Mouse (Mus musculus) heart, embryonic 14.5 days (tissue): Measurements from ENCODE around the gene Jun. TPM values are rescaled to one million over a fixed set of nuclear protein-coding genes. Genes with fewer than 3 reads are reported as not detected.

Experiments
- ATAC-seq: fragments of 200-750 bp; cut with Nextera tagmentation; 2 replicates; pipeline ENCODE4 v1.8.0; 2017; ENCODE audit warnings: low read depth, moderate TSS enrichment; ENCODE audit not compliant: insufficient number of reproducible peaks, insufficient read depth, low FRiP score
- H3K27ac ChIP-seq, 2 experiments: fragments of 200-500 bp in 1 of 2; fragments of 300-500 bp in 1 of 2; sonication (generic) in 1 of 2; replicated peaks in 1 of 2; 2 replicates each; pipeline ENCODE4 v1.5.1; 2012 to 2014; ENCODE audit warnings: low read depth in 2 of 2, low read length in 2 of 2, control low read depth in 1 of 2, mild to moderate bottlenecking in 1 of 2, mixed read lengths in 1 of 2; ENCODE audit not compliant: control insufficient read depth in 1 of 2, insufficient read depth in 1 of 2
- H3K27me3 ChIP-seq: fragments of 300-500 bp; sonication (generic); 2 replicates; pipeline ENCODE4 v1.6.1; 2014; ENCODE audit warnings: mild to moderate bottlenecking, low read length, control low read depth; ENCODE audit not compliant: control insufficient read depth, insufficient read depth
- H3K36me3 ChIP-seq: fragments of 300-500 bp; sonication (generic); 2 replicates; pipeline ENCODE4 v1.6.1; 2014; ENCODE audit warnings: mild to moderate bottlenecking, control low read depth, low read length, mixed read lengths; ENCODE audit not compliant: control insufficient read depth, insufficient read depth
- H3K4me1 ChIP-seq, 2 experiments: fragments of 200-500 bp in 1 of 2; fragments of 300-500 bp in 1 of 2; sonication (generic) in 1 of 2; 2 replicates each; pipeline ENCODE4 v1.6.1; 2012 to 2014; ENCODE audit warnings: low read length in 2 of 2, control low read depth in 1 of 2, mixed read lengths in 1 of 2; ENCODE audit not compliant: control insufficient read depth in 2 of 2, insufficient read depth in 2 of 2
- H3K4me2 ChIP-seq: fragments of 300-500 bp; sonication (generic); 2 replicates; pipeline ENCODE4 v1.6.1; 2014; ENCODE audit warnings: mild to moderate bottlenecking, low read length
- H3K4me3 ChIP-seq, 2 experiments: fragments of 200-500 bp in 1 of 2; fragments of 300-500 bp in 1 of 2; sonication (generic) in 1 of 2; 2 replicates each; pipeline ENCODE4 v1.5.1; 2012 to 2014; ENCODE audit warnings: low read length in 2 of 2, mild to moderate bottlenecking in 2 of 2, control low read depth in 1 of 2, low read depth in 1 of 2, moderate library complexity in 1 of 2; ENCODE audit not compliant: control insufficient read depth in 1 of 2, insufficient read depth in 1 of 2
- H3K9ac ChIP-seq: fragments of 300-500 bp; sonication (generic); 2 replicates; pipeline ENCODE4 v1.6.1; 2014; ENCODE audit warnings: mild to moderate bottlenecking, low read length
- H3K9me3 ChIP-seq: fragments of 300-500 bp; sonication (generic); 2 replicates; pipeline ENCODE4 v1.6.1; 2016; ENCODE audit warnings: low read length, control low read depth; ENCODE audit not compliant: control insufficient read depth
- WGBS: fragments of 180-500 bp; shearing (Covaris S2); extraction: QIAGEN DNeasy Blood & Tissue Kit; methylation state at CpG from one replicate; pipeline ENCODE4 v1.1.7; 2014; 5-methylcytosine and 5-hydroxymethylcytosine counted together
- polyA plus RNA-seq: library from polyadenylated mRNA; unstranded; fragments of >200 nt; fragmentation: Nextera tagmentation; extraction: Ambion mirVana; gene quantifications from 2 replicates; pipeline ENCODE4 v1.2.1, GENCODE M21; 2014

Jun gene
- polyA plus RNA-seq, 1 experiment from 2014 or later, result 39.3 TPM

DNA sequence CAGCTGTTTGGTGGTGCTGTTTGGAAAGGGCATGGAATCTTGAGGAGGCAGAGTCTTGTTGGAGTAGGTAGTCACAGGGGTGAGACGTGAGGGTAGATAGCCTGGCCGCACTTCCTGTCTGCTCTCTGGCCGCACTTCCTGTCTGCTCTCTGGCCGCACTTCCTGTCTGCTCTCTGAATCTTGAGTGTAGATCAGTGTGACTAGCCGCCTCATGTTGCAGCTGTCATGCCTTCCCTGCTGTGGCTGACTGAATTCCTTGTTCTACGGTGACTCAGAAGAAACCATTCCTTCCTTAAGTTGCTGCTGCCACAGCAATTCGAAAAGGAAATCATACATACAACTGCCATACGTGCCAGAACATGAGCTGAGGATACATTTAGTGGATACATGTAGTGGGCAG lies 31.9 kb upstream of the Jun start:
- Histone ChIP-seq H3K4me3 (no peak overlapping the region), H3K4me2 (no peak overlapping the region), H3K27me3 (no peaks in the 10 kb centered on the region), H3K4me1 (peaks cover 13 to 20% of the 10 kb centered on the region in 2 experiments), H3K27ac (no peak overlapping the region), H3K9me3 (no peaks in the 10 kb centered on the region), H3K36me3 (no peaks in the 10 kb centered on the region), H3K9ac (no peak overlapping the region)
- WGBS, result 80% methylated on average over 8 of the region's 8 CpGs
- no peak for ATAC-seq

DNA sequence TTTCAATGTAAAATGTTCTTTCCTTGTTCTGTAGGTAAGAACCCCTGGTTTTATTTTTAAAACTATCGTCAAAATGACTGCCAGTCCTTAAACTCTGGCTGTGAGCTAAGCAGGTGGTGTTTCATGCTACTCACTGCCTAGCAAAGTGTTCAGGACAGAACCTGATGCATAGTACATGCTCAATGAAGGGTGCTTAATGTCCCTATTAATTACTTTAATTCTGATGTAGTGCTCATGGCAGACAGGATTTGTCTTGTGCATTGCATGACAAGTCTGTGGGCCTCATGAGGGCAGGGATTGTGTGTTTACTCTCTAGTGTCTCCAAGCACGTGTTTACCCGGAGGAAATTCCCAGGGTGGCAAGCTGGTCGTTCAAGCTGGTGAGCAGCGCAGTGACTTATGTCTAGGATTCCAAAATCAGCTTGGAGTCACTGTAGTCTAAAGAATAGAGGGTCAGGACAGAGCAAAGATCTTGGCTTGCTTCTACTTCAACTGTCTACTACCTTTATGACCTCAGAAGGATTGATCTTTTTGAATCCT lies 31.2 kb upstream of the Jun start:
- Histone ChIP-seq H3K4me2 (no peak overlapping the region), H3K27ac (peak overlapping the region in 1 of 2 experiments; percentile 26; a peak in 2 of 4 replicates), H3K9ac (no peak overlapping the region), H3K36me3 (no peaks in the 10 kb centered on the region), H3K9me3 (no peaks in the 10 kb centered on the region), H3K4me3 (no peak overlapping the region), H3K27me3 (no peaks in the 10 kb centered on the region), H3K4me1 (peaks cover 13 to 20% of the 10 kb centered on the region in 2 experiments)
- 86% methylated on average over 5 of the region's 5 CpGs for WGBS
- no peak for ATAC-seq

DNA sequence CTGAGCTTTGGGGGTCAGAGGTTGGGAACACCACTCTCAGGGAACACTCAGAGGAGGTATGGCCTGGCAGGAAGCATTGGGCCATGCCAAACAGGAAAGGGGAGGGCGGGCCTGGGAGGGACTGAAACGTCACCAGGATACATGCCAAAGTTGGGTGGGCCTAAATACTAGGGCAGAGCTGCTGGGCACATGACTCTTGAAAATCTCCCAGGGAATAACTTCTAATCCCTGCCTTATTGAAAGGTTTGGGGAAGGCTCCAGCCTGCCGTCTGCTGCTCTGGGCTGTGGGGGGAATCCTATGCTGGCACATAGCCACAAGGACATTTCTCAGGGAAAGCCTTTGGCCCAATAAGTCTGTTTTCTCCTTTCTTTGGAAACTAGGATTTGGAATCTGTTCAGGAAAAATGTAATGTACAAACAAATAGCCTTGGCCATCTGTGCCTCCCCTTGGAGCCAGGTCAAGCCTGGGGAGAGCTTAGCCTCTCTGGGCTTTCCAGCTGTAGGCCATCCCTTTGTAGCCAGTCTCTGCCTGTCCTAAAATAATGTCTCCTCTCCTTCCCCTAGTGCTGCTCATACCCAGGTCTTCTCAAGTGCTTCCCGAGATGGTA lies 30.6 kb upstream of the Jun start:
- 46% methylated on average over 4 of the region's 4 CpGs for WGBS

DNA sequence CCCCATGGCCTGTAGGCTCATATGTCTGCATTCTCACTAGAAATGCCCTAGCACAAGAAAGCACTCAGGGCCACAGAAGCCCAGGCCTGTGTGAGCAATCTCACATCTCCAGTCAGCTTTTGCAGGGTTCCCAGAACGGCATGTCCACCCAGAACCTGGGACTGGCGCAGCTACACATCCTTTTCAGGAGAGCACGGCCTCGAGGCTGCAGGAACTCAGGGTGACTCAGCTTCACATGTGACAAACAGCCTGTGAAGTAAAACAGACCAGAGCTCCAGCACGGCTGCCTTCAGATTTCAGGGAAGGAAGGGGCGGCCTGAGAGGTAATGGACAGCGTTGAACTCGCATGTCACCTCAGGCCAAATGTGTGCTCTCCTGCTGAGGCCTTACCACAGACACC lies 29.6 kb upstream of the Jun start:
- Histone ChIP-seq H3K27me3 (no peaks in the 10 kb centered on the region), H3K4me2 (no peak overlapping the region), H3K4me1 (peaks cover 13 to 20% of the 10 kb centered on the region in 2 experiments), H3K4me3 (no peak overlapping the region), H3K9me3 (no peaks in the 10 kb centered on the region), H3K36me3 (no peaks in the 10 kb centered on the region), H3K9ac (no peak overlapping the region), H3K27ac (peak overlapping the region; percentile 51 to 54; a peak in 3 of 4 replicates)
- 8% methylated on average over 8 of the region's 8 CpGs for WGBS
- peak; percentile 62; the same call in 1 of the 2 replicates for ATAC-seq

More for the DNA sequence above, 30.6 kb upstream of the Jun start:
- no peak overlapping the region for H3K9ac ChIP-seq
- H3K36me3 ChIP-seq, result no peaks in the 10 kb centered on the region
- H3K4me2 ChIP-seq, result no peak overlapping the region
- H3K4me1 ChIP-seq, result peaks cover 13 to 20% of the 10 kb centered on the region in 2 experiments
- no peaks in the 10 kb centered on the region for H3K9me3 ChIP-seq
- peak overlapping the region; percentile 39 to 54 for H3K27ac ChIP-seq
- H3K4me3 ChIP-seq, result no peak overlapping the region
- H3K27me3 ChIP-seq, result no peaks in the 10 kb centered on the region
- peak; percentile 78 for ATAC-seq

DNA sequence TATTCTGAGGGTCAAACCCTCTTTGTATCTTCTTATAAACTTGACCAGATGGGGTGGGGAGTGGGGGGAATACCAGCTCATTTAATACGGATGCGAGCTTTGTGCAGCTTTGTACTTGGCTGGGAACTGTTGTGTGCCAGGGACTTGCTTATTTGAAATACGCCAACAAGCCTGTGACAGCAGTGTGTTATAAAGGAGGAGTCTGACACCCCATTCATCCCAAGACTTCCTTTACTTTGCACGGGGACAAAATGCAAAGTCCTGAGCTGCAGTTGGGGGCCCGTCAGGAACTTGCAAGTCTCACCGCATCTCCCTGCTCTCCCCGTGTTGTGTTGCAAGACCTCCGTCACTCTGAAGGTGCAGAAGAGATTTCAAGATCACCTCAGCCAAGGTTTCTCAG lies 26.6 kb upstream of the Jun start:
- no peaks in the 10 kb centered on the region for H3K27me3 ChIP-seq
- H3K4me3 ChIP-seq, result no peak overlapping the region
- no peaks in the 10 kb centered on the region for H3K36me3 ChIP-seq
- no peak overlapping the region for H3K9ac ChIP-seq
- no peak for ATAC-seq
- no peak overlapping the region for H3K27ac ChIP-seq
- WGBS, result 68% methylated on average over 8 of the region's 8 CpGs
- H3K4me2 ChIP-seq, result no peak overlapping the region
- no peaks in the 10 kb centered on the region for H3K9me3 ChIP-seq
- peaks cover 13 to 20% of the 10 kb centered on the region in 2 experiments for H3K4me1 ChIP-seq

DNA sequence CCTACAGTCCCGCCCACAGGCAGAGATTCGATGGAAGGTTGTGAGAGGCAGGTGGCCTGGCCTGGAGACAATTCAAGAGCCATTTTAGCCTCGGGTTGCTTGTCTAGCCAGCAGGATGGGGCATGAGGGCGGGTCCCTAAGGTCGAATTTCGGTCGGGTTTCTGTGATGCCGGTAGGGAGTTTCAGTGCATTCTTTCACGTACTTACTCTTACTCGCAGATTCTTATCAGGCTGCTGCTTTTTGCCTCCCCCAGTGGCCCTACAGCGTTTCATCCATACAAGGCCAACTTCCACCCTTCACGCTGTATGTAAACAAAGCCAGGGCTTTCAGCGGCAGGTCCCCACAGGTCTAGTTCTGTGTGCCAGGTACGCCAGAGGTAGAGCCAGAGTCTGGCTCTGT lies 24.3 kb upstream of the Jun start:
- H3K4me2 ChIP-seq, result no peak overlapping the region
- peaks cover 0 to 3% of the 10 kb centered on the region in 2 experiments; a peak in 3 of 4 replicates for H3K4me1 ChIP-seq
- 45% methylated on average over 14 of the region's 14 CpGs for WGBS
- no peak overlapping the region for H3K4me3 ChIP-seq
- no peaks in the 10 kb centered on the region for H3K27me3 ChIP-seq
- H3K9ac ChIP-seq, result no peak overlapping the region
- no peaks in the 10 kb centered on the region for H3K36me3 ChIP-seq
- no peaks in the 10 kb centered on the region for H3K9me3 ChIP-seq
- no peak for ATAC-seq
- no peak overlapping the region for H3K27ac ChIP-seq

DNA sequence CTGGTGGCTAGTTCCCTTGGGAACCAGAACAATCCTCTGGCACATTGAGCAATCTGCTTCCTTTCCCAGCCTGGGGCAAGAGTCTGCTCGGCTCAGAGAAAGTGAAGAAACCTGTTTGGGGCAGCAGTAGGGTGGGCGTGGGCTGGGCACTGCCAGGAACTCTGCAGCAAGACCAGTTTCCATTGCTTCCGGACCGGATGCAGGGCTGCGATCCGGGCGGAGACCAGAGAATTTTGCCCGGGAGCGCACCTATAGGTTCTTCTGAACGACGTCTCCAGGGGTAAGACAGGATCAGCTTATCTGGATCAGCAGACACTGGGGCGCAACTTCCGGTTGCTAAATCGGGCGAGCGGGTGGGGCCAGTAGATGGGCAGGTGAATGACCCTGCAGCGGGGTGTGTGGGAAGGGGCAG lies 23.6 kb upstream of the Jun start:
- Histone ChIP-seq H3K4me1 (no peaks in the 10 kb centered on the region; a peak in 1 of 4 replicates), H3K27ac (no peak overlapping the region), H3K36me3 (no peaks in the 10 kb centered on the region), H3K4me3 (no peak overlapping the region), H3K4me2 (no peak overlapping the region), H3K9ac (no peak overlapping the region), H3K27me3 (no peaks in the 10 kb centered on the region), H3K9me3 (no peaks in the 10 kb centered on the region)
- WGBS, result 73% methylated on average over 17 of the region's 17 CpGs
- ATAC-seq, result no peak

DNA sequence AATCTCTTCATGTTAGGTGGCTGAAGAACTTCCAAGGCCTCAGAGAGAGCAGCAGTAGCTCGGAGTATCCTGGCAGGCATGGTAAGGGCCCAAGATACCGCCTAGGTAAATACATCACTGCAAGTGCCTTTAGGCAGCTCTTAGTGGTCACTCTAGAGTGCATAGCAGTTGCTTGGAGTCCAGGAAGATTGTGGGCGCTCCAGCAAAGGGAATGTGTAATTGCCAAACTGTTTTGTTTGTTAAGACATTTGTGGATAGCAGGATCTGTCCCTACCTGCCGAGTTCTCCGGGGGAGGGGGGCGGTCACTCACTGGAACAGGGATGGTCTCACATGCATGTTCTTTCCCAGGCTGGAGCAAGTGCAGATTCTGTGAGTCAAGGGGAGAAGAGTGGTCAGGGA lies 22.3 kb upstream of the Jun start:
- no peak overlapping the region for H3K27ac ChIP-seq
- no peak overlapping the region for H3K9ac ChIP-seq
- no peaks in the 10 kb centered on the region for H3K9me3 ChIP-seq
- H3K27me3 ChIP-seq, result no peaks in the 10 kb centered on the region
- no peak overlapping the region for H3K4me2 ChIP-seq
- H3K4me3 ChIP-seq, result no peak overlapping the region
- H3K4me1 ChIP-seq, result peaks cover 0 to 2% of the 10 kb centered on the region in 2 experiments; a peak in 1 of 4 replicates
- WGBS, result 90% methylated on average over 6 of the region's 6 CpGs
- H3K36me3 ChIP-seq, result no peaks in the 10 kb centered on the region
- no peak for ATAC-seq
